Mouse (Mus musculus): ENCODE measurements around the gene Mapkapk2. TPM values are rescaled to one million over a fixed set of nuclear protein-coding genes. Genes with fewer than 3 reads are reported as not detected.

The Mapkapk2 gene
- polyA plus RNA-seq, 1 experiment from 2014 or later: 49.5 TPM

- no peaks in the 10 kb centered on the region for H3K9me3 ChIP-seq
- no peak overlapping the region for H3K4me2 ChIP-seq
- no peak overlapping the region for H3K9ac ChIP-seq
- H3K4me3 ChIP-seq (replicated peaks): no peak overlapping the region
- H3K27me3 ChIP-seq (replicated peaks): no peaks in the 10 kb centered on the region
- no peaks in the 10 kb centered on the region for H3K36me3 ChIP-seq
- H3K4me1 ChIP-seq: no peaks in the 10 kb centered on the region
- H3K27ac ChIP-seq: no peak overlapping the region
- WGBS: 74% methylated on average over 6 of the region's 6 CpGs
- no peak for ATAC-seq (ENCODE audit: insufficient read depth, low FRiP score, low read depth)
These were observed 36.6 kb upstream of the Mapkapk2 start for GRCm38 (mm10) chr1:131134231-131134630.

- no peaks in the 10 kb centered on the region for H3K9me3 ChIP-seq
- 53% methylated on average over 11 of the region's 11 CpGs for WGBS
- no peaks in the 10 kb centered on the region for H3K27me3 ChIP-seq (replicated peaks)
- peak; percentile 90; the same call in 1 of the 2 replicates for ATAC-seq (ENCODE audit: insufficient read depth, low FRiP score, low read depth)
- H3K4me1 ChIP-seq: 0 out of 2 replicates have a peak, but pooled peaks cover 3% of the 10 kb centered on the region
- no peak overlapping the region for H3K9ac ChIP-seq
- H3K4me3 ChIP-seq (replicated peaks): no peak overlapping the region
- H3K27ac ChIP-seq: no peak overlapping the region
- no peaks in the 10 kb centered on the region for H3K36me3 ChIP-seq
- no peak overlapping the region for H3K4me2 ChIP-seq
These were observed 28.5 kb upstream of the Mapkapk2 start for GRCm38 (mm10) chr1:131125987-131126744.

GRCm38 (mm10) chr1:131123522-131124265, 26.1 kb upstream of the Mapkapk2 start:
- Histone ChIP-seq H3K9ac (no peak overlapping the region), H3K36me3 (no peaks in the 10 kb centered on the region), H3K9me3 (no peaks in the 10 kb centered on the region), H3K27me3 (replicated peaks) (no peaks in the 10 kb centered on the region), H3K27ac (no peak overlapping the region), H3K4me2 (no peak overlapping the region), H3K4me1 (0 out of 2 replicates have a peak, but pooled peaks cover 3% of the 10 kb centered on the region), H3K4me3 (replicated peaks) (no peak overlapping the region)
- WGBS: 59% methylated on average over 10 of the region's 10 CpGs
- no peak for ATAC-seq (ENCODE audit: insufficient read depth, low FRiP score, low read depth)

GRCm38 (mm10) chr1:131121987-131122386, 24.4 kb upstream of the Mapkapk2 start:
- Histone ChIP-seq H3K27me3 (replicated peaks) (no peaks in the 10 kb centered on the region), H3K36me3 (no peaks in the 10 kb centered on the region), H3K4me3 (replicated peaks) (no peak overlapping the region), H3K4me1 (0 out of 2 replicates have a peak, but pooled peaks cover 3% of the 10 kb centered on the region), H3K9ac (no peak overlapping the region), H3K4me2 (no peak overlapping the region), H3K27ac (no peak overlapping the region), H3K9me3 (no peaks in the 10 kb centered on the region)
- no peak for ATAC-seq (ENCODE audit: insufficient read depth, low FRiP score, low read depth)
- 43% methylated on average over 3 of the region's 3 CpGs for WGBS

- ATAC-seq (ENCODE audit: insufficient read depth, low FRiP score, low read depth): no peak
- 67% methylated on average over 2 of the region's 2 CpGs for WGBS
These were observed 21.4 kb upstream of the Mapkapk2 start for GRCm38 (mm10) chr1:131119026-131119425.

GRCm38 (mm10) chr1:131118530-131118929, 20.9 kb upstream of the Mapkapk2 start:
- Histone ChIP-seq H3K27me3 (replicated peaks) (no peaks in the 10 kb centered on the region), H3K27ac (no peak overlapping the region), H3K9me3 (no peaks in the 10 kb centered on the region), H3K36me3 (no peaks in the 10 kb centered on the region), H3K4me1 (no peaks in the 10 kb centered on the region), H3K4me2 (no peak overlapping the region), H3K9ac (no peak overlapping the region), H3K4me3 (replicated peaks) (no peak overlapping the region)
- ATAC-seq (ENCODE audit: insufficient read depth, low FRiP score, low read depth): no peak; the same call in 1 of the 2 replicates
- WGBS: 40% methylated on average over 10 of the region's 10 CpGs

More at GRCm38 (mm10) chr1:131119026-131119425, 21.4 kb upstream of the Mapkapk2 start:
- H3K4me3 ChIP-seq (replicated peaks): no peak overlapping the region
- H3K36me3 ChIP-seq: no peaks in the 10 kb centered on the region
- no peak overlapping the region for H3K9ac ChIP-seq
- H3K4me2 ChIP-seq: no peak overlapping the region
- H3K4me1 ChIP-seq: 0 out of 2 replicates have a peak, but pooled peaks cover 2% of the 10 kb centered on the region
- no peak overlapping the region for H3K27ac ChIP-seq
- H3K27me3 ChIP-seq (replicated peaks): no peaks in the 10 kb centered on the region
- no peaks in the 10 kb centered on the region for H3K9me3 ChIP-seq

GRCm38 (mm10) chr1:131116430-131117011, 18.9 kb upstream of the Mapkapk2 start:
- 60% methylated on average over 13 of the region's 13 CpGs for WGBS
- Histone ChIP-seq H3K27ac (no peak overlapping the region), H3K9ac (no peak overlapping the region), H3K27me3 (replicated peaks) (no peaks in the 10 kb centered on the region), H3K4me1 (no peaks in the 10 kb centered on the region), H3K9me3 (no peaks in the 10 kb centered on the region), H3K4me3 (replicated peaks) (no peak overlapping the region), H3K36me3 (no peaks in the 10 kb centered on the region), H3K4me2 (no peak overlapping the region)
- ATAC-seq (ENCODE audit: insufficient read depth, low FRiP score, low read depth): no peak

- no peaks in the 10 kb centered on the region for H3K4me1 ChIP-seq
- H3K9ac ChIP-seq: no peak overlapping the region
- ATAC-seq (ENCODE audit: insufficient read depth, low FRiP score, low read depth): no peak
- H3K4me2 ChIP-seq: no peak overlapping the region
- no peaks in the 10 kb centered on the region for H3K27me3 ChIP-seq (replicated peaks)
- 12% methylated on average over 6 of the region's 6 CpGs for WGBS
- no peak overlapping the region for H3K4me3 ChIP-seq (replicated peaks)
- no peak overlapping the region for H3K27ac ChIP-seq
- H3K36me3 ChIP-seq: no peaks in the 10 kb centered on the region
- H3K9me3 ChIP-seq: no peaks in the 10 kb centered on the region
These were observed 18.3 kb upstream of the Mapkapk2 start for GRCm38 (mm10) chr1:131115932-131116331.

GRCm38 (mm10) chr1:131112576-131112975, 14.9 kb upstream of the Mapkapk2 start:
- Histone ChIP-seq H3K27ac (no peak overlapping the region), H3K4me3 (replicated peaks) (no peak overlapping the region), H3K36me3 (no peaks in the 10 kb centered on the region), H3K27me3 (replicated peaks) (no peaks in the 10 kb centered on the region), H3K4me2 (0 out of 2 replicates have a peak overlapping the region, but pooled peaks have one; percentile 13), H3K4me1 (peaks cover 6% of the 10 kb centered on the region; the same call in 1 of the 2 replicates), H3K9ac (no peak overlapping the region), H3K9me3 (no peaks in the 10 kb centered on the region)
- 28% methylated on average over 6 of the region's 6 CpGs for WGBS
- ATAC-seq (ENCODE audit: insufficient read depth, low FRiP score, low read depth): peak; percentile 36; the same call in 1 of the 2 replicates

GRCm38 (mm10) chr1:131110525-131111106, 13.0 kb upstream of the Mapkapk2 start:
- 51% methylated on average over 12 of the region's 12 CpGs for WGBS
- Histone ChIP-seq H3K4me2 (no peak overlapping the region), H3K27ac (peak overlapping the region; percentile 23; the same call in 1 of the 2 replicates), H3K4me1 (peaks cover 7% of the 10 kb centered on the region; the same call in 1 of the 2 replicates), H3K4me3 (replicated peaks) (no peak overlapping the region), H3K36me3 (no peaks in the 10 kb centered on the region), H3K9ac (no peak overlapping the region), H3K9me3 (no peaks in the 10 kb centered on the region), H3K27me3 (replicated peaks) (no peaks in the 10 kb centered on the region)
- ATAC-seq (ENCODE audit: insufficient read depth, low FRiP score, low read depth): no peak

- Histone ChIP-seq H3K36me3 (no peaks in the 10 kb centered on the region), H3K4me1 (peaks cover 10% of the 10 kb centered on the region), H3K4me3 (replicated peaks) (no peak overlapping the region), H3K27me3 (replicated peaks) (no peaks in the 10 kb centered on the region), H3K4me2 (no peak overlapping the region), H3K27ac (peak overlapping the region; percentile 85), H3K9me3 (no peaks in the 10 kb centered on the region), H3K9ac (no peak overlapping the region)
- WGBS: 32% methylated on average over 10 of the region's 10 CpGs
- peak; percentile 92 for ATAC-seq (ENCODE audit: insufficient read depth, low FRiP score, low read depth)
These were observed 10.1 kb upstream of the Mapkapk2 start for GRCm38 (mm10) chr1:131107575-131108308.

All from stomach, embryonic 15.5 days (tissue).